Mouse (Mus musculus) C2C12 (cell line): ENCODE results near the gene Tpcn1.

ENCODE experiments used
- CTCF ChIP-seq: IDR thresholded peaks from one replicate; pipeline ENCODE4 v1.5.1; 2011; ENCODE audit not compliant: control insufficient read depth, insufficient read depth, insufficient read length
- FOSL1 ChIP-seq: IDR thresholded peaks from one replicate; pipeline ENCODE4 v1.8.0; 2011; ENCODE audit warnings: mild to moderate bottlenecking, low read length; ENCODE audit not compliant: poor library complexity, insufficient read depth, severe bottlenecking
- MAX ChIP-seq: IDR thresholded peaks from one replicate; pipeline ENCODE4 v1.6.1; 2011; ENCODE audit warnings: mild to moderate bottlenecking, control low read depth
- MYOD1 ChIP-seq: IDR thresholded peaks from one replicate; pipeline ENCODE4 v1.6.1; 2011; ENCODE audit warnings: low read depth; ENCODE audit not compliant: control insufficient read depth, insufficient read length

DNA sequence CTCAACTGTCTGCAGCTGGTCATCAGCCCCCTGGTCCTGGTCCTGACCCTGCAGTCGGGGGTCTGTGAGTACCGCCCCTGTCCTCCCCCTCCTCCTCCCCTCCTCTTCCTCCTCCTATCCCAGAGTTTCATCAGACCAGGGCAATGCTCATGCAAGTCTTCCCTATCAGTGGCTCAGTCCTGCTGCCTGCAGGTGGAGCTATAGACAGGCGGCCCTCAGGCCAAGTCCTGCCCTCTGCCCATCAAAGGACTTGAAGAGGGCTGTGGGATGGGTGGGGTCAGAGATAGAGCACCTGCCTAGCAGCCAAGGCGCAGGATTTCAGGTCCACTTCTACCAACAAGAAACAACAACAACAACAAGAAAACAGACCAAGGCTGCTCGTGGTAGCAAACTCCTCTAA lies 62.7 kb downstream of the Tpcn1 start:
- TF ChIP-seq CTCF = peak; percentile 21
- TF ChIP-seq MYOD1 = no peak
- TF ChIP-seq FOSL1 = no peak
- TF ChIP-seq MAX = no peak
